Mouse (Mus musculus) forebrain, embryonic 11.5 days (tissue): ENCODE data around the gene Lin7b. TPM values are rescaled to one million over a fixed set of nuclear protein-coding genes. Genes with fewer than 3 reads are reported as not detected.
"Not testable (repeated sequence)": the region's sequence is repeated elsewhere in the genome, so short reads cannot be mapped to it uniquely, and the experiment has no call there.

ENCODE experiments used
- ATAC-seq: fragments of 200-750 bp; cut with Nextera tagmentation; replicated peaks from 2 replicates; pipeline ENCODE4 v1.8.0; 2017; ENCODE audit warnings: moderate TSS enrichment; ENCODE audit not compliant: low FRiP score
- DNase-seq: peaks from one replicate; pipeline ENCODE4 v3.0.0-alpha.2; 2017; ENCODE audit warnings: low spot score
- H3K27ac ChIP-seq: fragments of 300-500 bp; sonication (generic); 2 replicates; pipeline ENCODE4 v1.5.1; 2014; ENCODE audit warnings: low read depth, low read length
- H3K27me3 ChIP-seq: fragments of 300-500 bp; sonication (generic); 2 replicates; pipeline ENCODE4 v1.6.1; 2014; ENCODE audit warnings: mild to moderate bottlenecking, low read length, mixed read lengths; ENCODE audit not compliant: control insufficient read depth, insufficient read depth
- H3K36me3 ChIP-seq: fragments of 300-500 bp; sonication (generic); 2 replicates; pipeline ENCODE4 v1.6.1; 2014; ENCODE audit warnings: mild to moderate bottlenecking, low read length, moderate library complexity, mixed read lengths; ENCODE audit not compliant: control insufficient read depth, insufficient read depth
- H3K4me1 ChIP-seq: fragments of 300-500 bp; sonication (generic); replicated peaks from 2 replicates; pipeline ENCODE4 v1.6.1; 2014; ENCODE audit warnings: low read length, mixed read lengths; ENCODE audit not compliant: control insufficient read depth, insufficient read depth
- H3K4me2 ChIP-seq: fragments of 300-500 bp; sonication (generic); 2 replicates; pipeline ENCODE4 v1.6.1; 2014; ENCODE audit warnings: low read depth, mild to moderate bottlenecking, low read length, moderate library complexity, mixed read lengths; ENCODE audit not compliant: severe bottlenecking
- H3K4me3 ChIP-seq: fragments of 300-500 bp; sonication (generic); 2 replicates; pipeline ENCODE4 v1.5.1; 2014; ENCODE audit warnings: low read depth, low read length
- H3K9ac ChIP-seq: fragments of 300-500 bp; sonication (generic); 2 replicates; pipeline ENCODE4 v1.6.1; 2014; ENCODE audit warnings: low read length
- H3K9me3 ChIP-seq: fragments of 300-500 bp; sonication (generic); 2 replicates; pipeline ENCODE4 v1.6.1; 2016; ENCODE audit warnings: low read length, mixed read lengths; ENCODE audit not compliant: control insufficient read depth
- WGBS: fragments of 180-500 bp; shearing (Covaris S2); extraction: QIAGEN DNeasy Blood & Tissue Kit; methylation state at CpG from one replicate; pipeline ENCODE4 v1.1.7; 2014; 5-methylcytosine and 5-hydroxymethylcytosine counted together
- polyA plus RNA-seq: library from polyadenylated mRNA; unstranded; fragments of >200 nt; fragmentation: Nextera tagmentation; extraction: Ambion mirVana; gene quantifications from 2 replicates; pipeline ENCODE4 v1.2.1, GENCODE M21; 2014

The Lin7b gene
- polyA plus RNA-seq, 1 experiment from 2014 or later = 0.48 TPM

DNA sequence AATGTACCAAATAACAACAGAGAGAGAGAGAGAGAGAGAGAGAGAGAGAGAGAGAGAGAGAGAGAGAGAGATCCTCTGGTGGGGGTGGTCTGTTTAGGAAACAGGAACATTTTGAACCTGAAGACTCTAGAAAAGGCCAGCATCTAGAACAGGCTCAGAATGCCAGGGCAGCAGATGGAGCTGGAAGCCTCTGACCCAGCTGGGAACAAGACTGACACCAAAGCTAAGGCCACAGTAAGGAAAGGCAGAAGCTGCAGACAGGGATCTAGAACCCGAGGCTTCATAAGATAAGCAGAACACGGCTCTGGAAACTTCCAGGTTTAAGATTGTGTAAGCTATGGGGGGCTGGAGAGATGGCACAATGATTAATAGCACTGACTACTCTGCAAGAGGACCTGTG is 6.4 kb downstream of the Lin7b start:
- H3K4me1 ChIP-seq = peaks cover 12% of the 10 kb centered on the region; the same call in 1 of the 2 replicates
- WGBS = 97% methylated on average over 2 of the region's 2 CpGs

GRCm38 (mm10) chr7:45362801-45363200 is 7.6 kb downstream of the Lin7b start:
- ATAC-seq = no peak
- DNase-seq = peak; percentile 76
- no peaks in the 10 kb centered on the region for H3K36me3 ChIP-seq
- no peak overlapping the region for H3K4me3 ChIP-seq
- H3K27me3 ChIP-seq = peaks cover 6% of the 10 kb centered on the region; the same call in 1 of the 2 replicates
- no peak overlapping the region for H3K27ac ChIP-seq
- 4% methylated on average over 13 of the region's 13 CpGs for WGBS
- H3K9me3 ChIP-seq = no peaks in the 10 kb centered on the region
- H3K9ac ChIP-seq = no peak overlapping the region
- peaks cover 8% of the 10 kb centered on the region; the same call in 1 of the 2 replicates for H3K4me1 ChIP-seq
- no peak overlapping the region for H3K4me2 ChIP-seq

More for the DNA sequence above, 6.4 kb downstream of the Lin7b start:
- Histone ChIP-seq H3K4me3 (no peak overlapping the region), H3K27me3 (peaks cover 15% of the 10 kb centered on the region), H3K4me2 (no peak overlapping the region), H3K9ac (no peak overlapping the region), H3K27ac (no peak overlapping the region), H3K9me3 (no peaks in the 10 kb centered on the region), H3K36me3 (no peaks in the 10 kb centered on the region)
- DNase-seq (peak; percentile 41), ATAC-seq (no peak)

DNA sequence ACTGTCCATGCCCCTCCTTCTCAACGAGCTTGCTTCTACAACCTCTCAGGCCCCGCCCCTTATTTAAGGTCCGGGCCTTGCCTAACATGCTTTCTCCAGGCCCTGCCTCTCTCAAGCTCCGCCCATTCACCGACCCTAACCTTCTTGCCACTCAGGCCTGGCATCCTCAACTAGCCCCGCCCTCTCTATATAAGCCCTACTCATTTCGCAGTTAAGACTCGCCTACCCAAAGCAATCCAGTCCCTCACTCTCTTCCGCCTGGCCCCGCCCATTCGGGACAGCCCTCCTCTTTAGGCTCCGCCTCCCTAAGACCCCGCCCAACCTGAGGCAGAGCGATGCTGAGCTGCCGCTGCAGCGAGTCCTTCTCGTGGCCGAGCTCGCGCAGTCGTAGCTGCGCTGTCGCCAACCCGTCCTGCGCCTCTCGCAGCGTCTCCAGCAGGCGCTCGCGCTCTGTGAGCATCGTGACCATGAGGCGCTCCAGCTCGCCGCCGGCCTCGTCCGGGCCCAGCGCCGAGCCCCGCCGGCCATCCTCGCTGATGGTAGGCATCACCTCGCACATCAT is 9.1 kb downstream of the Lin7b start:
- Histone ChIP-seq H3K9me3 (no peaks in the 10 kb centered on the region), H3K9ac (peak overlapping the region; percentile 60), H3K27me3 (peaks cover 6% of the 10 kb centered on the region; the same call in 1 of the 2 replicates), H3K4me2 (peak overlapping the region; percentile 73), H3K4me1 (0 out of 2 replicates have a peak, but pooled peaks cover 6% of the 10 kb centered on the region), H3K27ac (no peak overlapping the region), H3K4me3 (peak overlapping the region; percentile 43), H3K36me3 (no peaks in the 10 kb centered on the region)
- WGBS = 2% methylated on average over 43 of the region's 43 CpGs
- peak; percentile 92 for DNase-seq
- ATAC-seq = peak; percentile 90

DNA sequence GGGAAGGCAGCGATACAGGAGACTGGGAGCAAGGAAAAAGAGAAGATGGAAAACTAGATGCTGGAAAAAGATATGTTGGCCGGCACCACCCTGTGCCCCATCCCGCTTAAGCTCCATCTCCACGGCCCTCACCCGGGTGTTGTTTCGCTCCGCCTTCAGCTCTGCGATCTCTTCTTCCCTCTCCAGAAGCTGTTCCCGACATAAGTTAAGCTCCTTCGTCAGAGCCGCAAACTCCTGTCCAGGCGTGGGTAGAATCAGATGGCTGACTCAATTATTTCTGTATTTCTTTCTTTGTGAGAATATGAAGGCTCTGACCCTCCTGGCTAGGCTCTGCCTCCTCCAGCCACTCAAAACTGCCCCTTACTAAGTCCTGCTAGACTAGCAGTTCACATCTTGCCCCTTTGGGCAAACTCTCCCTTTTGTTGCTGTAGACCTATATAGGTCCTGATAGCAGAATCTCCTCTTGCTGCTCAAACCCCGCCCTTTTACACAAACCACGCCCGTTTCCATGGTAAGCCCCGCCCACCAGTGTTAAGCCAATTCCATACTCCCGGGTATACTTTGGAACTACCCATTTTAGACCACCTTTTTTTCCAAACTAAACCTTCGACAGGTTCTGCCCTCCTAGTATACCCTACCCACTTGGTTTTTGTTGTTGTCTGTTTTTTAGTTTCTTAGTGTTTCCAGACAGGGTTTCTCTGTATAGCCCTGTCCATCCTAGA is 9.8 kb downstream of the Lin7b start:
- H3K4me2 ChIP-seq = no peak overlapping the region
- WGBS = 56% methylated on average over 18 of the region's 18 CpGs
- H3K27ac ChIP-seq = no peak overlapping the region
- H3K36me3 ChIP-seq = no peaks in the 10 kb centered on the region
- no peak for DNase-seq
- ATAC-seq = peak; percentile 4; the same call in 1 of the 2 replicates
- peaks cover 6% of the 10 kb centered on the region; the same call in 1 of the 2 replicates for H3K27me3 ChIP-seq
- H3K4me3 ChIP-seq = peak overlapping the region; percentile 43; the same call in 1 of the 2 replicates
- H3K9me3 ChIP-seq = no peaks in the 10 kb centered on the region
- H3K9ac ChIP-seq = no peak overlapping the region
- 0 out of 2 replicates have a peak, but pooled peaks cover 4% of the 10 kb centered on the region for H3K4me1 ChIP-seq

DNA sequence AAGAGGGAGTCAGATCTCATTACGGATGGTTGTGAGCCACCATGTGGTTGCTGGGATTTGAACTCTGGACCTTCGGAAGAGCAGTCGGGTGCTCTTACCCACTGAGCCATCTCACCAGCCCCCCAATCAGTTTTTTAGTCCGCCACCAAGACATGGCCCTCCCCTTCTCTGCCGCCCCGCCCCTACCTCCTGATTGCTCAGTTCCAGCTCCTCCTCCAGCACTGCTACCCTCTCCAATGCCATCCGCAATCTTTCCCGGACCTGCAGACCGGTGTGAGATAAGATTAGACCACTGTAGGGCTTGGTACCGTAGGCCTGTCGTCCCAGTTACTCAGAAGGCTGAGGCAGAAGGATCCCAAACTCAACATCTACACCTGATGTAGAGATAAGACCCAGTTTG is 11.3 kb downstream of the Lin7b start:
- 63% methylated on average over 10 of the region's 11 CpGs for WGBS
- H3K27me3 ChIP-seq, H3K9me3 ChIP-seq, DNase-seq, H3K36me3 ChIP-seq, ATAC-seq, H3K4me3 ChIP-seq, H3K4me2 ChIP-seq, H3K9ac ChIP-seq, H3K4me1 ChIP-seq, H3K27ac ChIP-seq: not testable (repeated sequence)

- Histone ChIP-seq H3K4me3 (no peak overlapping the region), H3K9ac (no peak overlapping the region)
- no peak for DNase-seq
These were observed 14.3 kb downstream of the Lin7b start for GRCm38 (mm10) chr7:45356087-45356486.

GRCm38 (mm10) chr7:45355318-45356020 is 14.9 kb downstream of the Lin7b start:
- Histone ChIP-seq H3K9me3 (no peaks in the 10 kb centered on the region), H3K27ac (no peak overlapping the region), H3K4me3 (no peak overlapping the region), H3K9ac (no peak overlapping the region), H3K4me2 (no peak overlapping the region), H3K27me3 (no peaks in the 10 kb centered on the region; the same call in 1 of the 2 replicates), H3K4me1 (no peaks in the 10 kb centered on the region), H3K36me3 (no peaks in the 10 kb centered on the region)
- ATAC-seq = no peak
- WGBS = 79% methylated on average over 15 of the region's 15 CpGs
- DNase-seq = no peak

More at GRCm38 (mm10) chr7:45356087-45356486, 14.3 kb downstream of the Lin7b start:
- Histone ChIP-seq H3K27me3 (no peaks in the 10 kb centered on the region; the same call in 1 of the 2 replicates), H3K4me2 (no peak overlapping the region), H3K9me3 (no peaks in the 10 kb centered on the region), H3K36me3 (no peaks in the 10 kb centered on the region), H3K27ac (no peak overlapping the region), H3K4me1 (0 out of 2 replicates have a peak, but pooled peaks cover under 1% of the 10 kb centered on the region)
- 58% methylated on average over 13 of the region's 13 CpGs for WGBS
- no peak for ATAC-seq

- Histone ChIP-seq H3K9me3 (no peaks in the 10 kb centered on the region), H3K27me3 (no peaks in the 10 kb centered on the region), H3K27ac (no peak overlapping the region), H3K9ac (no peak overlapping the region), H3K36me3 (no peaks in the 10 kb centered on the region), H3K4me1 (no peaks in the 10 kb centered on the region), H3K4me2 (no peak overlapping the region), H3K4me3 (no peak overlapping the region)
- ATAC-seq = no peak
- WGBS = 30% methylated on average over 5 of the region's 5 CpGs
- no peak for DNase-seq
These were observed 17.3 kb downstream of the Lin7b start for GRCm38 (mm10) chr7:45353041-45353440.
